Mouse (Mus musculus) testis, adult 2 months (tissue): ENCODE measurements around the gene Tamm41.

Experiments
- CTCF ChIP-seq: fragments of 200-500 bp; IDR thresholded peaks from 2 replicates; pipeline ENCODE4 v1.5.1; 2012; ENCODE audit warnings: low read depth, mild to moderate bottlenecking, inconsistent platforms, low read length, moderate library complexity; ENCODE audit not compliant: control insufficient read depth, insufficient read depth, insufficient replicate concordance
- POLR2A ChIP-seq: fragments of 200-500 bp; IDR thresholded peaks from 2 replicates; pipeline ENCODE4 v1.6.1; 2012; ENCODE audit warnings: low read depth, mild to moderate bottlenecking, inconsistent platforms, low read length, moderate library complexity; ENCODE audit not compliant: control insufficient read depth

GRCm38 (mm10) chr6:114964235-114964634 lies 73.4 kb downstream of the Tamm41 start:
- TF ChIP-seq CTCF (no peak), POLR2A (no peak)
